Mouse (Mus musculus) liver, postnatal 0 days (tissue): Measurements from ENCODE around the gene Srcin1. TPM values are rescaled to one million over a fixed set of nuclear protein-coding genes. Genes with fewer than 3 reads are reported as not detected.

Experiments used
- ATAC-seq: fragments of 200-750 bp; cut with Nextera tagmentation; 2 replicates; pipeline ENCODE4 v1.8.0; 2017; ENCODE audit warnings: mild to moderate bottlenecking, moderate library complexity
- DNase-seq: peaks from one replicate; pipeline ENCODE4 v3.0.0-alpha.2; 2016
- H3K27ac ChIP-seq: fragments of 300-500 bp; sonication (generic); 2 replicates; pipeline ENCODE4 v1.5.1; 2014; ENCODE audit warnings: antibody characterized with exemption, moderate library complexity, mild to moderate bottlenecking, low read depth
- H3K27me3 ChIP-seq: fragments of 300-500 bp; sonication (generic); 2 replicates; pipeline ENCODE4 v1.6.1; 2014; ENCODE audit warnings: low read length, control low read depth, mixed read lengths; ENCODE audit not compliant: insufficient read depth
- H3K36me3 ChIP-seq: fragments of 300-500 bp; sonication (generic); replicated peaks from 2 replicates; pipeline ENCODE4 v1.6.1; 2014; ENCODE audit warnings: mild to moderate bottlenecking, control low read depth, low read length, moderate library complexity, mixed read lengths; ENCODE audit not compliant: insufficient read depth
- H3K4me1 ChIP-seq: fragments of 300-500 bp; sonication (generic); 2 replicates; pipeline ENCODE4 v1.6.1; 2014; ENCODE audit warnings: antibody characterized with exemption, mild to moderate bottlenecking, control low read depth; ENCODE audit not compliant: insufficient read depth
- H3K4me2 ChIP-seq: fragments of 300-500 bp; sonication (generic); 2 replicates; pipeline ENCODE4 v1.6.1; 2014; ENCODE audit warnings: low read depth, mild to moderate bottlenecking, low read length, moderate library complexity, mixed read lengths
- H3K4me3 ChIP-seq: fragments of 300-500 bp; sonication (generic); 2 replicates; pipeline ENCODE4 v1.5.1; 2014; ENCODE audit warnings: low read depth, low read length
- H3K9ac ChIP-seq: fragments of 300-500 bp; sonication (generic); replicated peaks from 2 replicates; pipeline ENCODE4 v1.6.1; 2014; ENCODE audit warnings: mild to moderate bottlenecking, moderate library complexity
- H3K9me3 ChIP-seq: fragments of 300-500 bp; sonication (generic); 2 replicates; pipeline ENCODE4 v1.6.1; 2016; ENCODE audit warnings: mild to moderate bottlenecking, control low read depth, low read length, mixed read lengths
- CTCF ChIP-seq: sonication (generic); IDR thresholded peaks from 2 replicates; pipeline ENCODE4 v1.5.1; 2016; ENCODE audit warnings: antibody characterized with exemption, low read depth
- EP300 ChIP-seq: IDR thresholded peaks from 2 replicates; pipeline ENCODE4 v1.6.1; 2016; ENCODE audit warnings: antibody characterized with exemption, low read depth, mild to moderate bottlenecking
- WGBS: fragments of 180-500 bp; shearing (Covaris S2); extraction: QIAGEN DNeasy Blood & Tissue Kit; methylation state at CpG from one replicate; pipeline ENCODE4 v1.1.7; 2014; ENCODE audit not compliant: insufficient replicate concordance; 5-methylcytosine and 5-hydroxymethylcytosine counted together
- polyA plus RNA-seq: library from polyadenylated mRNA; unstranded; fragments of >200 nt; fragmentation: Nextera tagmentation; extraction: Ambion mirVana; gene quantifications from 2 replicates; pipeline ENCODE4 v1.2.1, GENCODE M21; 2015

The Srcin1 gene
- polyA plus RNA-seq, 1 experiment from 2014 or later: 0.02 TPM

- Histone ChIP-seq H3K27me3 (peaks cover 23% of the 10 kb centered on the region), H3K4me2 (no peak overlapping the region), H3K36me3 (no peaks in the 10 kb centered on the region), H3K9me3 (no peaks in the 10 kb centered on the region), H3K27ac (no peak overlapping the region), H3K4me1 (no peaks in the 10 kb centered on the region), H3K4me3 (no peak overlapping the region), H3K9ac (no peak overlapping the region)
- TF ChIP-seq EP300 (no peak), CTCF (no peak)
- 52% methylated on average over 17 of the region's 17 CpGs for WGBS
- DNase-seq: no peak
- ATAC-seq: no peak
Observed at GRCm38 (mm10) chr11:97560210-97560963, 15.6 kb downstream of the Srcin1 start.

- no peak for DNase-seq
- Histone ChIP-seq H3K9me3 (no peaks in the 10 kb centered on the region), H3K4me3 (no peak overlapping the region), H3K9ac (no peak overlapping the region), H3K27me3 (peaks cover 15% of the 10 kb centered on the region), H3K36me3 (no peaks in the 10 kb centered on the region), H3K4me2 (no peak overlapping the region), H3K4me1 (no peaks in the 10 kb centered on the region), H3K27ac (no peak overlapping the region)
- TF ChIP-seq CTCF (peak; percentile 46), EP300 (no peak)
- ATAC-seq: no peak
- 49% methylated on average over 4 of the region's 4 CpGs for WGBS
Observed at GRCm38 (mm10) chr11:97559549-97559948, 16.4 kb downstream of the Srcin1 start.

GRCm38 (mm10) chr11:97557885-97558284 is 18.1 kb downstream of the Srcin1 start:
- no peak for DNase-seq
- Histone ChIP-seq H3K36me3 (no peaks in the 10 kb centered on the region), H3K4me3 (no peak overlapping the region), H3K27ac (no peak overlapping the region), H3K9ac (no peak overlapping the region), H3K4me2 (no peak overlapping the region), H3K9me3 (no peaks in the 10 kb centered on the region), H3K4me1 (no peaks in the 10 kb centered on the region), H3K27me3 (peaks cover 5% of the 10 kb centered on the region; the same call in 1 of the 2 replicates)
- 71% methylated on average over 4 of the region's 4 CpGs for WGBS
- TF ChIP-seq EP300: no peak
- TF ChIP-seq CTCF: no peak
- ATAC-seq: no peak

- TF ChIP-seq EP300 (no peak), CTCF (peak; percentile 72)
- 26% methylated on average over 7 of the region's 7 CpGs for WGBS
- H3K27me3 ChIP-seq: peaks cover 8% of the 10 kb centered on the region
Observed at GRCm38 (mm10) chr11:97556569-97557408, 19.2 kb downstream of the Srcin1 start.

GRCm38 (mm10) chr11:97555144-97555543 is 20.8 kb downstream of the Srcin1 start:
- no peaks in the 10 kb centered on the region for H3K36me3 ChIP-seq
- DNase-seq (no peak), ATAC-seq (peak; percentile 58)
- no peak overlapping the region for H3K27ac ChIP-seq
- no peak overlapping the region for H3K4me3 ChIP-seq
- TF ChIP-seq CTCF: no peak
- TF ChIP-seq EP300: no peak
- 44% methylated on average over 6 of the region's 6 CpGs for WGBS
- H3K9me3 ChIP-seq: no peaks in the 10 kb centered on the region
- peaks cover 24% of the 10 kb centered on the region for H3K27me3 ChIP-seq
- H3K9ac ChIP-seq: no peak overlapping the region
- no peaks in the 10 kb centered on the region for H3K4me1 ChIP-seq
- 0 out of 2 replicates have a peak overlapping the region, but pooled peaks have one; percentile 26 for H3K4me2 ChIP-seq

More at GRCm38 (mm10) chr11:97556569-97557408, 19.2 kb downstream of the Srcin1 start:
- H3K27ac ChIP-seq: no peak overlapping the region
- no peak overlapping the region for H3K9ac ChIP-seq
- no peaks in the 10 kb centered on the region for H3K4me1 ChIP-seq
- no peaks in the 10 kb centered on the region for H3K36me3 ChIP-seq
- H3K9me3 ChIP-seq: no peaks in the 10 kb centered on the region
- ATAC-seq: peak; percentile 73
- no peak overlapping the region for H3K4me2 ChIP-seq
- H3K4me3 ChIP-seq: no peak overlapping the region
- peak; percentile 83 for DNase-seq

GRCm38 (mm10) chr11:97552151-97552550 is 23.8 kb downstream of the Srcin1 start:
- no peaks in the 10 kb centered on the region for H3K36me3 ChIP-seq
- WGBS: 19% methylated on average over 8 of the region's 8 CpGs
- H3K27me3 ChIP-seq: peaks cover 50% of the 10 kb centered on the region
- no peak for ATAC-seq
- no peak for TF ChIP-seq EP300
- no peak for TF ChIP-seq CTCF
- DNase-seq: no peak
- no peak overlapping the region for H3K4me3 ChIP-seq
- H3K4me1 ChIP-seq: no peaks in the 10 kb centered on the region
- H3K27ac ChIP-seq: no peak overlapping the region
- H3K4me2 ChIP-seq: no peak overlapping the region
- H3K9ac ChIP-seq: no peak overlapping the region
- no peaks in the 10 kb centered on the region for H3K9me3 ChIP-seq
